Mouse (Mus musculus) T-helper 1 cell (primary cell): ENCODE data around the gene Gm6588.

ENCODE experiments used
- in situ Hi-C: fragments of 300-600 bp; cut with MboI, MseI; formaldehyde crosslinking; loops from one replicate; pipeline ENCODE4 v1.15.1; 2025; ENCODE audit warnings: high pct_unique_total_duplicates

Gene Gm6588

GRCm38 (mm10) chr5:112470144-112470543, 20.9 kb downstream of the Gm6588 start:
- in situ Hi-C loops, result no loop called here

GRCm38 (mm10) chr5:112473453-112473852, 24.2 kb downstream of the Gm6588 start:
- in situ Hi-C loops, result no loop called here

GRCm38 (mm10) chr5:112481946-112482410, 32.8 kb downstream of the Gm6588 start:
- in situ Hi-C loops, result no loop called here

GRCm38 (mm10) chr5:112482551-112482950, 33.3 kb downstream of the Gm6588 start:
- in situ Hi-C loops, result no loop called here

GRCm38 (mm10) chr5:112483030-112483429, 33.8 kb downstream of the Gm6588 start:
- in situ Hi-C loops, result no loop called here

GRCm38 (mm10) chr5:112484924-112485715, 35.9 kb downstream of the Gm6588 start:
- in situ Hi-C loops, result no loop called here

- in situ Hi-C loops, result no loop called here
These were observed 37.2 kb downstream of the Gm6588 start for GRCm38 (mm10) chr5:112486415-112486814.

GRCm38 (mm10) chr5:112487504-112487903, 38.3 kb downstream of the Gm6588 start:
- in situ Hi-C loops, result no loop called here

GRCm38 (mm10) chr5:112488101-112488776, 39.0 kb downstream of the Gm6588 start:
- in situ Hi-C loops, result no loop called here

- in situ Hi-C loops, result no loop called here
These were observed 42.3 kb downstream of the Gm6588 start for GRCm38 (mm10) chr5:112491489-112491888.

- in situ Hi-C loops, result no loop called here
These were observed 44.3 kb downstream of the Gm6588 start for GRCm38 (mm10) chr5:112493492-112493891.

- in situ Hi-C loops, result no loop called here
These were observed 47.6 kb downstream of the Gm6588 start for GRCm38 (mm10) chr5:112496753-112497369.

GRCm38 (mm10) chr5:112498921-112499917, 50.0 kb downstream of the Gm6588 start:
- in situ Hi-C loops, result no loop called here

- in situ Hi-C loops, result no loop called here
These were observed 50.9 kb downstream of the Gm6588 start for GRCm38 (mm10) chr5:112499918-112500682.
